Mouse (Mus musculus): ENCODE measurements around the gene Gbx2. TPM values are rescaled to one million over a fixed set of nuclear protein-coding genes. Genes with fewer than 3 reads are reported as not detected.
A peak's percentile ranks its signal among the peaks of the same experiment; 100 is the strongest.

Gene Gbx2
- total RNA-seq (2021) = under 1 TPM; 0.55 to 0.67 TPM
- long read RNA-seq = 0 reads

GRCm38 (mm10) chr1:89931120-89931519 lies at the start of gene Gbx2:
TSS of gene Gbx2 (minus strand) at chr1:89931179.
- no peak for DNase-seq (ENCODE audit: low spot score in 2 of 2)

GRCm38 (mm10) chr1:89977261-89977660 lies 46.3 kb upstream of the Gbx2 start:
- no peak for DNase-seq (ENCODE audit: low spot score in 2 of 2)

- DNase-seq (ENCODE audit: low spot score in 2 of 2) = no peak
Measured at GRCm38 (mm10) chr1:89976411-89976810, 45.4 kb upstream of the Gbx2 start.

GRCm38 (mm10) chr1:89974541-89974940 lies 43.6 kb upstream of the Gbx2 start:
- no peak for DNase-seq (ENCODE audit: low spot score in 2 of 2)

GRCm38 (mm10) chr1:89971848-89972247 lies 40.9 kb upstream of the Gbx2 start:
- DNase-seq (ENCODE audit: low spot score in 2 of 2) = no peak

GRCm38 (mm10) chr1:89969714-89970110 lies 38.7 kb upstream of the Gbx2 start:
- DNase-seq (ENCODE audit: low spot score in 2 of 2) = no peak

GRCm38 (mm10) chr1:89969072-89969713 lies 38.2 kb upstream of the Gbx2 start:
- DNase-seq (ENCODE audit: low spot score in 2 of 2) = peak in 1 of 2 experiments; percentile 16

- peak; percentile 54 to 68 for DNase-seq (ENCODE audit: low spot score in 2 of 2)
Measured at GRCm38 (mm10) chr1:89968111-89968851, 37.3 kb upstream of the Gbx2 start.

GRCm38 (mm10) chr1:89967585-89967984 lies 36.6 kb upstream of the Gbx2 start:
- DNase-seq (ENCODE audit: low spot score in 2 of 2) = no peak

GRCm38 (mm10) chr1:89964426-89964825 lies 33.4 kb upstream of the Gbx2 start:
- no peak for DNase-seq (ENCODE audit: low spot score in 2 of 2)

- no peak for DNase-seq (ENCODE audit: low spot score in 2 of 2)
Measured at GRCm38 (mm10) chr1:89963296-89963695, 32.3 kb upstream of the Gbx2 start.

GRCm38 (mm10) chr1:89962092-89962491 lies 31.1 kb upstream of the Gbx2 start:
- no peak for DNase-seq (ENCODE audit: low spot score in 2 of 2)

- DNase-seq (ENCODE audit: low spot score in 2 of 2) = no peak
Measured at GRCm38 (mm10) chr1:89959393-89959792, 28.4 kb upstream of the Gbx2 start.

GRCm38 (mm10) chr1:89943202-89943601 lies 12.2 kb upstream of the Gbx2 start:
- peak; percentile 84 to 85 for DNase-seq (ENCODE audit: low spot score in 2 of 2)

GRCm38 (mm10) chr1:89942395-89942976 lies 11.5 kb upstream of the Gbx2 start:
- DNase-seq (ENCODE audit: low spot score in 2 of 2) = no peak

- DNase-seq (ENCODE audit: low spot score in 2 of 2) = no peak
Measured at GRCm38 (mm10) chr1:89941701-89942381, 10.9 kb upstream of the Gbx2 start.

- DNase-seq (ENCODE audit: low spot score in 2 of 2) = no peak
Measured at GRCm38 (mm10) chr1:89940961-89941524, 10.1 kb upstream of the Gbx2 start.

- DNase-seq (ENCODE audit: low spot score in 2 of 2) = peak; percentile 75 to 77
Measured at GRCm38 (mm10) chr1:89939981-89940726, 9.2 kb upstream of the Gbx2 start.

GRCm38 (mm10) chr1:89939596-89939960 lies 8.6 kb upstream of the Gbx2 start:
- no peak for DNase-seq (ENCODE audit: low spot score in 2 of 2)

- DNase-seq (ENCODE audit: low spot score in 2 of 2) = no peak
Measured at GRCm38 (mm10) chr1:89938884-89939595, 8.1 kb upstream of the Gbx2 start.
